Mouse (Mus musculus) erythroblast, adult 5-6 weeks (primary cell): Measurements from ENCODE around the gene Slc15a5. TPM values are rescaled to one million over a fixed set of nuclear protein-coding genes. Genes with fewer than 3 reads are reported as not detected.

Experiments used
- ATAC-seq: replicated peaks from 2 replicates; pipeline ENCODE4 v1.8.0; 2016; ENCODE audit warnings: moderate number of reproducible peaks, mild to moderate bottlenecking, moderate TSS enrichment, inconsistent platforms; ENCODE audit not compliant: poor library complexity, low FRiP score, severe bottlenecking
- total RNA-seq, 2 experiments: library from RNA; stranded (forward) in 1 of 2; stranded (reverse) in 1 of 2; fragments of 150-400 nt in 1 of 2; fragments of 200-764, 138-1000 nt in 1 of 2; gene quantifications; 2 replicates each; pipeline versions ENCODE4 v1.2.3 to v1.2.4; 2015 to 2017; ENCODE audit warnings: low replicate concordance in 2 of 2

Gene Slc15a5
- total RNA-seq, 2 experiments from 2014 or later: not detected

DNA sequence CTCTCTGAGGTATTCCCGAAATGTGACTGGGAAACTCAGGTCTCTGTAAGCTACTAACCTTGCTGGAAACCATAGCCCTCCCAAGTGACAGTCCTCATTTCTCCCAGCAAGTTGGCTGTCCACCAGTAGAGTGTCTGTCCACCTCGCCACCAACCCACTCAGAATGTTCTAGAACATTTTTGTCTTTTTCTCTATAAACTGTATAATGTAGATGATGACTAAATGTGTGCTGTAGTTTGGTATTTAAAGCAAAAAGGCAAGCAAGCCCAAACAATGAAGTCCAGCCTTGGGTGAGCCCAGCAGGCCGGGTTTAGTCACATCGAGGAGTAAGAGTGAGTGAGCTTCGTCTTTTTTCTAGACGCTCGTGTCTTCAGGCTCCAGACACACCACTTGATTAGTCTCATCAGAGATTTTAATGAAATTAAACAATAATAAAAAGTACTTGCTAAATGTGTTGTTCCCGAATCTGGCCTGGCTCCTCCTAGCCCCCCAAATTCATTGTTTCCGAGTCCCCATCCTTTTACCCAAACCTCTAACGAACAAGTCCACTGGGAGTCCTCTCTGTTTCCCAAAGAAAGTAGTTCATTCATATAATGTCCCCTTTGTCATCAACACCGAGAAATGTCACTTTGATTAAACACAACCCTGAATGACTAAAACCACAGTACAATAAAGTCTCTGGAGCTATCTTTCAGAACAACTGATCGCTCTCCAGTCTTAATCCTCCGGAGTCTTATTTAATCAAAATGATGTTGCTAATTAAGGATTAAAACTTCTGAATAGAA lies 8.8 kb downstream of the Slc15a5 start:
- ATAC-seq: no peak

DNA sequence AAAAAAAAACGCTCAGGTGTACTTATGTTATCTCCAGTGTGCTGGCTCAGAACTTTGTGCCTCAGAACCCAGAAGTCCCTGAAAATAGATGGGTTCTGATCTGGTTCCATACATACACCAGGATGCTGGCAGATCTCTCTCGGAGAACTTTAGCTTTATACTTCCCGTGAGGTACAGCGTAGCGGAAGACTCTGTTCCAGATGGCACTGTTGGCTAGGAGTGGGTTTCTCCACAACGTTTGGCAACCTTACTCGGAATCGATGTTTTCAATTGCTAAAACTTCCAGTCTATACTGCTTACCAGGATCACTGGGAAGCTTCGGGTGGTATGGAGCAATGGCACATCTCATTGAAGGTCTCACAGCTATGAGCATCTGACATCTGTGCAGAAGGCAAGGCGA lies 9.8 kb downstream of the Slc15a5 start:
- no peak for ATAC-seq

DNA sequence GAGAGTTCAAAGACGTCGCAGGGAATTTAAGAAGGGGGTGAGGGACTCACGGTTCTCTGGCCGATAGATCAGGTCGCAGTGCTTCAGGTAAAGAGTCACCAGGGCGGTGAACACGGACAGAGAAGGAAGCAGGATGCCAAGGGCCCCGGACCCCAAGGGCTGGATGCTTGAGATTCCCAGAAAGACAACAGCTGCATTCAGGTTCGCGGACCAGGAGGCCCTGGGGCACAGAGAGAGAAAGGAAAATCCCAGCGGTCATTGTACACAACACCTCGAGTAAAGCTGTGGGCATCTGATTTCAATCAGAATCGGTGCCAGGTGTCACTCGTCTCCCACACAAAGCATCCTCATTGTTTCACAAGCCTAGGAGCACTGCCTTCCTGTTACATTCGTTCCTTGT lies 24.1 kb downstream of the Slc15a5 start:
- no peak for ATAC-seq

DNA sequence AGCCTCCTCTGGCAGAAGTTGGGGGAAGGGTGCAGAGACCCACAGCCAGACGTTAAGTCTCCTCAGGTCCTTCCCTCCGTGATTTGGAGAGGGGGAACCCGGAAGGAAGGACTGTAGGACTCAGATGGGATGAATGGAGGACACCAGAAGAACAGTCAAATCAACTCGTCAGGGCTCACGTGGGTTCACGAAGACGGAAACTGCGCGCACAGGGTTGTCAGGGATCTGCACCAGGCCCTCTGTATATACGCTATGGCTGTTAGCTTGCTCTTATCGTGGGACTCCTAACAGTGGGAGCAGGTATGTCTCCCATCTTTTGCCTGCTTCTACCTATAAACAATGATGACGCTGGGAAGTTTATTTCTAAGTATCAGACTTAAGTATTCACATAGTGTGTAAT lies 24.8 kb downstream of the Slc15a5 start:
- ATAC-seq: no peak

DNA sequence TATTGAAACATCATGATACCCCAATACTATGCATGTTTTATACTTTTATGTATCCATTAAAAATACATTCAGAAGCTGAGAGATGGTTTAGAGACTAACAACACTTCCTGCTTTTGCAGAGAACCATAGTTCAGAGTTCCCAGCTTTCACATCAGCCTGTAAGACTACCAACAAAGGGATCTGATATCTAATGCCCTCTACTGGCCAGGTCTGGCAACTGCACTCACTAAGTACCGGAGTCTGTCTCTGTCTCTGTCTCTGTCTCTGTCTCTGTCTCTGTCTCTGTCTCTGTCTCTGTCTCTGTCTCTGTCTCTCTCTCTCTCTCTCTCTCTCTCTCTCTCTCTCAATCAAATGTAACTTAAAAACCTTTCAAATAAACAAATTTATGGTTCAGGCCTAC lies 25.6 kb downstream of the Slc15a5 start:
- no peak for ATAC-seq

DNA sequence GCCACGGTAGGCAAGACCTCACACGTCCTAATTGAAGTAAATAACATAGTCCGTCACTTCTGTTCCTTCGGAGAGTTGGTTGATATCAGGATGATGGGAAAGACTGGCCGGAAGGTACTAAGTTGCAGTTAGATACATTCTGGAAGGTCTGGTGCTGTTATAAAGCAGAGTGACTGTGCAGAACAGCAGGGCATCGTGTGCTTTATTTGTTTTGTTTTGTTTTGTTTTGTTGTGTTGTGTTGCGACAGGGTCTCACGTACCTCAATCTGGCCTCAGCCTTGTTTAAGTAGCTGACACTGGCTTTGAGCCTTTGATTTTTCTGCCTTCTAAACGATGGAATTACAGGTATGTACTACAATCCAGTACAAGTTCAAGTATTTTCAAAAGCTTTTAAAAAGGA lies 26.0 kb downstream of the Slc15a5 start:
- ATAC-seq: no peak

DNA sequence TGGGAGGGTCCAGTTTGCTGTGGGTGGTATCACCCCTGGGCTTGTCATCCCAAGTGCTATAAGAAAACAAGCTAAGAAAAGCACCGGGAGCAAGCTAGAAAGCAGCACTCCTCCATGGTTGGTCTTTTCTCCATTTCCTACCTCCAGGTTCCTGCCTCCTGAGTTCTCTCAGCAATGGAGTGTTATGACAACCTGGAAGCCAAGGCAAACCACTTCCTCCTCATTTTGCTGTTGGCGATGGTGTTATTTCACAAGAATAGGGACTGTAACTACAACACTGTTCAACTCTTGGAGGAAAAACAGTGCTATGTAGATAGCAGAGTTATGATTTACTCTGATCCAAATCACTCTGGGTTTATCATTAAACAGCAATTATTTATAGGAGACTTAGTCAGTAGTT lies 34.4 kb downstream of the Slc15a5 start:
- ATAC-seq: no peak

DNA sequence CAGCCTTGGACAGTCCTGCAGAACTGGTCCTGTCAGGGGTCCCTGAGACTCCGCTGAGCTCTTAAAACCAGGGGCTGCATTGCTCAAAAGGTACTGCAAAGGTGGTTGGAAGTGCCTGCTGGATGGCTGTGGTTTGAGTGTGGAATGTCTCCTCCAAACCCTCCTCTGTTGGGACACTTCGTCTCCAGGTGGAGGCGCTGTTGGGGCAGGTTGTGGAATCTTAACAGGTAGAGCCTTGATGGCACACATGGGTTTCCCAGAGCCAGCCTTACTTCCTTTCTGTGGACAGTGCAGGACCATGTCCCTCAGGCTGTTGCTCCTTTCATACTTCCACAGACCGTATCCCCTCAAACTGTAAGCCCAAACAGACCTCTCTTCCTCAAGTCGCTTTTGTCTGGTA lies 36.8 kb downstream of the Slc15a5 start:
- no peak for ATAC-seq

DNA sequence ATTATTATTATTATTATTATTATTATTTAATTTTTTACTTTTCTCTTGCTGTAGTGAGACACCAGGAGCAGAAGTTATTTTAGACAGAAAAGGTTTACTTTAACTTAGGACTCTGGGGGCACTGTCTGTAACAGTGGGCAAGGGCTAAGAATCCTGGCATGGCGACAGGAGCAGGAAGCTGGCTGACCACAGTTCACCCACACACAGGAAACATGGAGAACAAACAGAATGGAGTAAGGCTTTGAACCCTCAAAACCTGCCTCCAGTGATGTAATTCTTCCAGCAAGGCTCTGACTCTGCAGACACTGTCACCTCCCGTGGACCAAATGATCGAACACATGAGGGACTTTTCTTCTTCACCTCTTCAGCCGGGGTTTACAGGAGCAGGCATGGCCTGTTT lies 37.9 kb downstream of the Slc15a5 start:
- no peak for ATAC-seq

DNA sequence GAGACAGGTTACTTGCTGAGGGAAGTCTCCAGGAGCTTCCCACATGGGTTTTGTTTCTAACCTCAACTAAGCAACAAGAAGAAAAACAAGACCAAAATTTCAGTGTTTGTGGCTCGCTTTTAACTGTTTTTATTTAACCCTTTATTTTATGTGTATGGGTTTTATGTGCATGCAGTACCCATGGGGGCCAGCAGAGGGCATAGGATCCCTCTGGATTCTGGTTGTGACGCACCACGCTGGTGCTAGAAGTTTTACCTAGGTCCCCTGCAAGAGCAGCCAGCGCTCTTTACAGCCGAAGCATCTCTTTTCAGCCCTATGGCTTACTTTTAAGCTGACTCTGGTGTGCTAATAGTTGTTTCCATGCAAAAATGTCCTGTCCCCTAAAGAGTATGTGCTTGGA lies 42.1 kb downstream of the Slc15a5 start:
- no peak for ATAC-seq

DNA sequence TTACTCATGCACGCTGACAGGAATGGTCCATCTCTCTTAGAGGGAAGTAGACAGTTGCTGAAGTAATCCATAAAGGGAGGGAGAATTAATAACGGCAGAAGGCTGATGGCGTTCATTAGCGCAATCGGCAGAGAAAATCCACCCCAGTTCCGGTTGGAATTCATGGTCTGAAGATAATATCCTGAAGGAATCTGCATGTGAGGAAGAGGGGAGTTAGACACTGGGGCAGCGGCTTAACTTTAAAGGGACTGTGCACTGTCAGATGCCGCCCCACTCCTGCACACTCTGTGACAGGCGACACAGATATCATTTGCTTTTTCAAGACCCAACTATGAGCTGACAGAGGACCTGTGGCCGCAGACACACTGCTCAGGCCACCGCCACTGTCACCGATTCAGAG lies 42.8 kb downstream of the Slc15a5 start:
- ATAC-seq: no peak

DNA sequence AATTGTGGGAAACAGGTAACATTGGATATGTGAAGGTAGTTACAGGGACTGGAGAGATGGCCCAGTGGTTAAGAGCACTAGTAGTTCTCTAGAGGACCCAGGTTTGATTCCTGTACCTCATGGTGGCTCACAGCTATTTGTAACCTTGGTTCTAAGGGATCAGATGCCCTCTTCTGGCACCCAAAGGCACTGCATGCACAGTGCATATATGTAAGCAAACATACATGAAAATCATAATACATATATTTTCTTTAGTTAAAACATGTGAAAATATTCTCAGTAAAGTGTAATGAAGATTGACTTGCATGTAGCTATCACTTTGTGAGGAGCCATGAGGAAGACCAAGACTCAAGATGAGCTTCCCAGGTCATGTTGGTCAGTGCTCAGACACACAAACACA lies 62.8 kb downstream of the Slc15a5 start:
- ATAC-seq: no peak

DNA sequence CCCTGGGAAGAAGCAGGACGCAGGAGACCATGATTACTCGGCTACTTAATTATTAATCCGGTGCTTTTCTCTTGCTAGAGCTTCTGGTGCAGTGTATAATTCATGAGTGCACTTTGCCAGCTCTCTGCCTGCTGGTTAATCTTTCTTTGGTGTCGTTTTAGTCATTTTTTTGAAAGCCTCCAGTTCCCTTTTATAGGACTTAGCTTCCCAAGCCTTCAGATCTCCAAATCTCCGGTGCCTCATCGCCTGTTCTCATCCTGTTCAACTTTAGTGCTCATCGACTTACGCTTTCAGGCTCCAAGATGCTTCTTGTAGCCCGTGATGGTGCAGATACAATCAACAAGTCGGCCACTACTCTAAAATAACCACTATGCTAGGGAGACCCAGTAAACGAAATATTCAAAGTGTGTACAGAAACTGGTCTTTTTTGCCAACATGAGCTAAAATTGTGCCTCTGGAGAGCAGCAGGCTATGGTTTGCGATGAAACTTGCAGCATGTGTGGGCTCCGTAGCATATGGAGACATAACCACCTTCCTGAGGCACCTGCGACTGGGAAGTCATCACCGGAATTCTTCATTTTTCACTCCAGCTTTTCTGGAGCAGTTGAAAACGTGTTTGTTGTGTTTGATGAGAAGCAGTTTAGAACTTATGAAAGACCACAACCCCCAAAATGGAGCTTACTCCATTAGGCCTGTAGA lies 64.6 kb downstream of the Slc15a5 start:
- ATAC-seq: no peak

DNA sequence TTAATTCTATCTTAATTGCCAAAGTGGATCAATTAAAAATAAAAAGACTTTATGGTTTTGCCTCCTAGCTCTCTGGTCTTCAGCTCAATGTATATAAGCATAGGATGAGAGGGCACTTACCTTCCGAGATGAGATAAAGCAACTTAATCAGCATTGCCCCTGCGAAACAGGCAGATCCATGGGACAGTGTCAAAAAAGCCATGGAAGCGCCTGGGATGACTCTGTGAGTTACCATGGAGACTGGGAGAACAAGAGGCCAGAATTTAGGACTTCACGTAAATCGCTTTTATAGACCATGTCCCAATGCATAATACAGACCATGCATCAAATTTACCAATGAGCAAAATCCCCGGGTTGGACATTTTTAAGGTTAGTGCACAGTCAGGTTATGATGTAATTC lies 67.8 kb downstream of the Slc15a5 start:
- ATAC-seq: no peak

DNA sequence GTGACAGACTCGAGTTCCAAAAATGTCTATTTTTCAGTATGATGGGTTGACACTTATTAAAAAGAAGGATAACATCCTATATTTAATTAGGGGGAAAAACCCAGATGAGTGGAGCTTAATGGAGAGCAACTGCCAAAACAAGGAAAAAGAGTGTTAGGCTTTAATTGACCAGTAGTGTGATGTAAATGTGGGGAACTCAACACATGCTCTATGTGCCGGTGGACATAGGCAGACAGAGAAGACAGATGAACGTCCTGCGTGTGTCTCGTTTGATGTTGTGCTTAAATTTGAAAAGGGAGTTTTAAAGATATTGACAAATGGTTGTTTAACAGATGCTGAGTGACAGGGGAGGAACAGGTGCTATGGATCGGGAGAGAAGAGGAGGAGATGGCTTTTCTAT lies 72.0 kb downstream of the Slc15a5 start:
- no peak for ATAC-seq

DNA sequence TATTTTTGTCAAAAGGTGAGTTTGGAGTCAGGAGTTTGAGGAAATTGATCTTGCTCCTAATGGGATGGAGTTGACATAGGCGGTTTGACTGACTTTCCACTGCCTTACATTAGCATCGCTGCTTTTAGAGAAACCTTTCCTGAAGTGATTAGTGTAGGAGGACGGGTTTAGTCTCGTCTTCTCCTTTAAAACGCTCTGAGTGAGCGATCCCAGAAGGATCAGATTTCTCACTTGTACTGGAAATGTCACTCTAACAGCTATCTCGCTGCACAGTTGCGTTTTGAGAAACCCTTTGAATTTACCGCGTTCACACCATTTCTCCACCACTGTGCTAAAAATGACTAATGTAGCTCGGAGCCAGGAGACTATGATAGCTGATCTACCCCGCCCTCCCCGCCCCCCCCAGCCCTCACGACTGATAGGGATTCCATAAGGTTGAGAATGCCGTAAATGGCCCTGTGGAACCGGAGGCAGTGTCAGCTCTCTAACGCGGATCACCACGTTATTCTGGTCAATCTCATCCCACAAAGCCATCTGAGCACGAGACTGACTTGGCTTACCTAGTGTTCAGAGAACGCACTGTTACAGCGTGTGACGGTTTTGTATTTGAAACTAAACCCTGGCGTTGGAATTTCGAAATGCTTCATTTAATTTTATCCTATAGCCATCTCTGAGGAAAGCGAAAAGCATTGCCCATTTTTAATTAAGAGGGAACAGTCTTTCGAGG lies 73.0 kb downstream of the Slc15a5 start:
- no peak for ATAC-seq

DNA sequence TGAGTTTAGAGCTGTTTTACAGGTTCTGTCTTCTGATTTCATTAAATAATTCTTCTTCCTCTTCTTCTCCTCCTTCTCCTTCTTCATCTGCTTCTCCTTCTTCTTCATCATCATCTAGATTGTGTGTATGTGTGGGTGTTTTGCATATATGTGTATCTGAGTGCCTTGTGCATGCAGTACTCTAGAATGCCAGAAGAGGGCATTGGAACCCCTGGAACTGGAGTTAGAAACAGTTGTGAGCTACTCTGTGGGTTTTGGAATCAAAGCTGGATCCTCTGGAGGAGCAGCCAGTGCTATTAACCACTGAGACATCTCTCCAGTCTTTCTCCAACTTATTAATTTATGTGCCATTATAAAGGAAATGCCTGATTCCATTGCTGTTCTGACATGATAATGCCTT lies 89.9 kb downstream of the Slc15a5 start:
- ATAC-seq: no peak

DNA sequence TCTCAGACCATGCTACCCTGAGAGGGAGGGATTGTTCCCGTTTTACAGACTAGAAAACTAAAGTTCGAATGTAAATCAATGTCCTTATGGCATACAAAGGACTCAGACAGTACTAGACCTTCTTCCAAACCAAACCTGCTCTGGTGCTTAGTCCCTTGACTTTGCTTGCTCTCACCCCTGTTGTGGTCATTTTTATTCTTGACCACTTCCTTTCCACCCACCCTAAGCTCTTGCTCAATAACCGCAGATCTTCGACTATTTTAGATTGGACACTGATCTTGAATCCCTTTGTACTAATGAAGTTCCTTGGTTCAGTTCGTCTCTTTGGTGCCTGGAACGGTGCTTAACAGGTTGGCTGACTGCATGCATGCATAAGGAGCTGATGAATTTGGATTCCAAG lies 94.5 kb downstream of the Slc15a5 start:
- no peak for ATAC-seq

DNA sequence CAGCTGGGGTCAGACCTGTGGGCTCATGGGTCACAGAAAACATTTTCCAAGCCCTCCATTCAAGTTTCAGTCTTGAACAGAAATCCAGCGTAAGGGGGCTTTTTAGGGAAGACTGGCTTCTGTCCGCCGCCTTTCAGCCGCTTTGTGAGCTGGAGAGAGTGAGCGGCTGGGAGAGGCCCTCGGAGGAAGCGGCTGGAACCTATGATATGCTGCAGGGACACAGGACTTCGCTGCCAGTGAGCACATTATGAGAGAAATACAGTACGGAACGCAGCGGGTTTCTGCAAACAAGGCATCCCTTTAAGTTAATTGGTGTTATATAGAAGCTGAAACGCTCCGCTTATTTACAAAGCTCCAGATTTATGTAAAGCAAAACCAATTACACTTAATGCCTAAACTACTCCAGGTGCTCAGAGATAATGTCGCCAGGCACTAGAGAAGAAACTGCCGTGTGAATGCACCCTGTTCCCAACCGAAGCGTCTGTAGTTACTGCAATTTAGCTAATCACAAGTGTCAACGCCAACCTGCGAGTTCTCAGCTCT lies 97.5 kb downstream of the Slc15a5 start:
- ATAC-seq: no peak

DNA sequence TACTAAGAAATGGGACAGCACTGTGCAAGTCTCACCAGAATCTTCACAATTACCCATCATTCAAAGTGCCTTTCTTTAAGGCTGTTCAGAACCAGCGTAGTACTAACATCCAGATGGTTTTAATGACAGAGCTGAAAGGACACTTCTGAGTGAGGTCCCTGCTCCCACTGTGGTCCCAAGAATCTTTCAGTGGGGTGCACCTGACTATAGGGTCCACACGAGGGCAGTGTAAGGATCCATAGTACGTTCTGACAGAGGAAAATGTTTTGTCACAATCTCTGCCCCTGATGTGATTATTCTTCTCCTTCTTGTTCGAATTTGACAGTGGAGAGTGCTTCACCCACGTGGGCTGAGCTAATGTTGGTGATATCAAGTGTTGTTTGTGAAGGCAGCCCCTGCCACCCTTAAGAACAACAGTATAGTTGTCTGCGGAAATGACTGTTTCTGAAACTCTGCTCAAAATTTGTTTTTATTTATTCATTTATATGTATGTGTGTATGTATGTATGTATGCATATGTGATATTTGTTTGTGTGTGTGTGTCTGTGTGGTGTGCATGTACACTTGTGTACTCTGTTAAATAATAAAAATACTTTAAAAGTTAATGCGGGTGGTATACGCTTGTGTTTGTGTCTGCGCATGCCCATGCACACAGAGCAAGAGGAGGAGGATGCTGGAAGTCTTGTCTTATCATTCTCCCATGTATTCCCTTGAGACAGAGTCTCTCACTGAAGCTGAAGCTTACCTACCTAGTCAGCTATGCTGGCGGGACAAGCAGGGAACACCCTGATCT lies 98.6 kb downstream of the Slc15a5 start:
- ATAC-seq: no peak
